Mouse (Mus musculus) left cerebral cortex, postnatal 10 days (tissue): Measurements from ENCODE around the gene Nxnl1. TPM values are rescaled to one million over a fixed set of nuclear protein-coding genes. Genes with fewer than 3 reads are reported as not detected.
"Not testable (repeated sequence)": the region's sequence is repeated elsewhere in the genome, so short reads cannot be mapped to it uniquely, and the experiment has no call there.

Source experiments
- DNase-seq, 2 experiments: peaks; one replicate each; pipeline ENCODE4 v3.0.0; 2021 to 2022; ENCODE audit warnings: low spot score in 2 of 2, mixed read lengths in 1 of 2; ENCODE audit errors: extremely low spot score in 1 of 2
- intact Hi-C: fragments of 180-260 bp; cut with DNase I; formaldehyde crosslinking; loops from one replicate; pipeline ENCODE4 v1.15.1; 2025
- total RNA-seq, 2 experiments: library from RNA; stranded (reverse); gene quantifications; 2 replicates each; pipeline ENCODE4 v1.2.3; 2021

Nxnl1 gene
- total RNA-seq, 2 experiments from 2014 or later = not detected

DNA sequence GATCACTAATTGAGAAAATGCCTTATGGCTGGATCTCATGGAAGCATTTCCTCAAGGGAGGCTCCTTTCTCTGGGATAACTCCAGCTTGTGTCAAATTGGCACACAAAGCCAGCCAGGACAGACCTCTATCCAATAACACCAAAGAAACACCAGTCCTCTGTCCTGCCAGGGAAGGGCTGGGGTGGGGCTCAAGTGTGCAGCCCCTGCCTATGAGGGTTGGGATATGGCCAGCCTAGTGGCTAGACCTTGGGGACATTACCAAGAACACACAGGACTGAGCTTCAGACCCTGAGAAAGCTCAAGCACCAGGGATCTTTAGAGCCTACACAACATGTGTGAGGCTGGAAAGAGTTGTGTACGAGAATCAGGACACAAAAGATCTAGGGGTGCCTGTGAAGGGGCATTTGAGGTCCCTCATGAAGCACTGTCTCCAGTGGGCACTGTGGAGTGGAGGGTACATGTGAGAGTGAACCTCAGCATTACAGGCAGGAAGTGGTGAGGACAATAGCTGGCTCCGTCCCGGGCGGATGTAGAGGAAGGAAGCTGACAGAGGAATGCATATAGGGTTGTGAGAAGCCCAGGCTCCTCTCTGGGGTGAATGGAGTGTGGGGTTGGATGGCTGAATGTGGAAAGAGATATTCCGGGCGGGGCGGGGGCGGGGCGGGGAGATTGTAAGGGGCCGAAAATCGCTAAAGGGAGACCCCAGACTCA, 37.9 kb downstream of the Nxnl1 start:
- no peak for DNase-seq
- intact Hi-C loops = no loop called here

DNA sequence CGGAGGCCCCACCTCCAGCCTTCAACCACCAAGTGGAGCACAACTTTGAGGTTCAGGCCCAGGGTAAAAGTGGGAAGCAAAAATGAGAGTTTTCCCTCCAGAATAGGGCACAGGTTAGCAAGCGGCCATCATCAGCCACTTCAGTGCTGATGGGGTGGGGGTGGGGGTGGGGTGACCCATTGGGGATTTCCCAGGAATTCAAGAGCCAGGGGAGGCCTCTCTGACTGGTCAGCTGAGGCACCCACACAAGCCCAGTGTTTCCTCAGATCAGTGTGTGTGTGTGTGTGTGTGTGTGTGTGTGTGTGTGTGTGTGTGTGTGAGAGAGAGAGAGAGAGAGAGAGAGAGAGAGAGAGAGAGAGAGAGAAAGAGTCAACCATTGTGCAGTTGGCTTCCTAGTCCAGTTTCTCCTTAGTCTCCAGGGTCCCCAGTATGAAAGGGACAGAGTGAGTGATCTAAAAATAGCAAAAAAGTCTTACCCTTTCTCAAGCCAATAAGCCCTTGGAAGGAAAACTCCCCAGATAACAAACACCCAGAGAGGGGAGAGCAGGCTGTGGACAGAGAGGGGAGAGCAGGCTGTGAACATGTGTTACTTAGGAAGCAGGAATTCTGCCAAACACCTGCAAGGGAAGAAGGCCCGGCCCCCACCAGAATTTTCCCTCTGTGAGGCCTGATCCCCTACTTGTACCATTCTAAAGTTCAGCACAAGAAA, 39.1 kb downstream of the Nxnl1 start:
- intact Hi-C loops = no loop called here
- DNase-seq = no peak

DNA sequence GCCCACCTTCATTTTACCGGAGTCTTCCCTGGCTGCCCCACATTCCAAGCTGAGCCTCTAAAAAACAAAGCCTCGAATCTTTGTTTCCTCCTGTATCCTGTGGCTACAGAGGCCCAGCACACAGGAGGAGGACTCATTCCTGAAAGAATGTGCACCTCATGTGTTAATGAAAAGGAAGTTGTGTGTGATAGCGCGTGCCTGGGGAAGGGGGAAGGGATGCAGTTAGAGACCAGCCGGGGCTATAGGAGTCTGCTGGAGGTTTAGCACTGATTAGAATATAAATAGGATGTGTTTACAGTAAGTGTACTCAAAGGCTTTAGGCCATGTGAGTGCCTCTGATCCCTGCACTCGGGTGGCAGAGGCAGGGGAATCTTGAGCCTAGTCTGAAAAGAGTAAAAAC, 40.1 kb downstream of the Nxnl1 start:
- no peak for DNase-seq
- intact Hi-C loops = no loop called here

DNA sequence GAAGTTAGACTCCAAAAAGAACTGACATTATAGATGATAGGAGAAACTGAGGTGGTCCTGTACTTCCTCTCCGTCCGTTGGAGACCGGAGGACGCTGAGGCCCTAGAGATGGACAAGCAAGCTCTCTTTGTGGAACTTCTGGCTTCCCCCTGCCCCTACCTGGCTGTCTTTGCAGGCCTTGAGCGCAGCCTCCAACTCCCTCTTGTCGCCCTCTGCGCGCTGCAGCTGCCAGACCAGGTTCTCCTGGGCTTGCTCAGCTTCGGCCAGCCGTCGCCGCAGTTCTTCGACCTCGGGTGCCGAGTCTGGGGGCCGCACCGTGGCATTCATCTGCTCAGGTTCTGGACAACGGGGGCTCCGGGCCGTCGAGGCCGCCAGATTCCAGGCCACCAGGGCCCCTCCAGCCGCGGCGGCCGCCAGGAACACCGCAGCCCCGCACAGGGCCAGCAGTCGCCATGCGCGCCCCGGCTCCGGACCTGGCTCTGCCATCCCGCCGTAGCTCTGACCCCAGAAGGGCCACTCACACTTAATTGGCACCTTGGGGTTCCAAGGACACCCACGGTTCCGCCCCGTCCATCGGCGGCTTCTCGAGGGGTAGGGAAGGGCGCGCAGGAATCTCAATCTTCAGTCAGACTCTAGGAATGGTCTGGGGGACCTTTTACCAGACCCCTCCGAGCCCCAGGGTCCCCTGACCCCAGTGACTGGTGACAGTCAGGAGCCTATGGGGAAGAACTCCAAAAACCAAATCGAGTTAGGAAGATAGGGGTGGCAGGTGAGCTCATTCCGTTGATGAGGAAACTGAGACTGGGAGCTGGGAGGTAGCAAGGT, 41.0 kb downstream of the Nxnl1 start, which contains the start of gene Ccdc194:
Gene Ccdc194 (minus strand): TSS at position 486 of the 825 bp plus-strand sequence.
- DNase-seq = no peak
- intact Hi-C loops = no loop called here

DNA sequence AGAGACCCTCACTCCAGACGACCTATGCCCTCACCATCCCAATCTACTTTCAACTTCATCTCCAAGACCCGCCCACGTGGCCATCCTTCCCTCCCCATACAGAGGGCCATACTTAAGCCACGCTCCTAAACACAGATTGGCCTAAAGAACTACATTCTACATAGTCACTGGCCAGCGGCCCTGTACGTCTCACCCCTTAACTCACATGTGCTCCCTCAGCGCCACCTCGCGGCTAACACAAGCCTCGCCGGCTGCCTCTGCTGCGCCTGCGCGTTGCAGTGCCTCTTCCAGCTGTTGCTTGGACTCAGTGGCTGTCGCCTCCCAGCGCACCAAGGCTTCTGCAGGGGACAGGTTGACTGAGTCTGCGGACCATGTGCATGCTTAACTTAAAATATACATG, 44.8 kb downstream of the Nxnl1 start:
- intact Hi-C loops = loop anchor here (2.0 kb wide), 1 partner anchor 27 kb away; no protein-coding TSS in a partner anchor
- DNase-seq = peak; percentile 80 to 94

DNA sequence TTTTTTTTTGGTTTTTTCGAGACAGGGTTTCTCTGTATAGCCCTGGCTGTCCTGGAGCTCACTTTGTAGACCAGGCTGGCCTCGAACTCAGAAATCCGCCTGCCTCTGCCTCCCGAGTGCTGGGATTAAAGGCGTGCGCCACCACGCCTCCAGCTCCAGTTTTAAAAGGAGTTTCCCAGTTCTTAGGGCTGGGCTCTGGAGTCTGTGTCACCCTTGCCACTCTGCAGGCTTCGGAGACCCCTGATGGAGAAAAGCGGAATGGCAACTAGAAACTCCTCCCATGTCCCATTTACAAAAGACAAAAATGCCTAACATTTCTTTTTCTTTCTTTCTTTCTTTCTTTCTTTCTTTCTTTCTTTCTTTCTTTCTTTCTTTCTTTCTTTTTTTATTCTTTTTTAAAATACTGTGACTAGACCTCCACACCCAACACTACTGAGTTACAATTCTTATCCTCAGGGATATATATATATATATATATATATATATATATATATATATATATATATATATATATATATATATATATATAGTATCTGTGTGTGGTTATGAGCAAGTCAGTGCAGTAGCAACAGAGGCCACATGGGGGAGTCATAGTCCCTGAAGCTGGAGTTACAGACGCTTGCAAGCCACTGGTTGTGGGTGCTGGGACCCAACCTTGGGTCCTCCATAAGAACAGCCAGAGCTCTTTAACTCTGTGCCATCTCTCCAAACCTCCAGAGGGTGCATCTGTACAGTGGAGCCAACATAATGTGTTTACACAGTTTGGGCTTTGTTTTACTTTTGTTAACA, 47.2 kb downstream of the Nxnl1 start:
- not testable (repeated sequence) for DNase-seq

DNA sequence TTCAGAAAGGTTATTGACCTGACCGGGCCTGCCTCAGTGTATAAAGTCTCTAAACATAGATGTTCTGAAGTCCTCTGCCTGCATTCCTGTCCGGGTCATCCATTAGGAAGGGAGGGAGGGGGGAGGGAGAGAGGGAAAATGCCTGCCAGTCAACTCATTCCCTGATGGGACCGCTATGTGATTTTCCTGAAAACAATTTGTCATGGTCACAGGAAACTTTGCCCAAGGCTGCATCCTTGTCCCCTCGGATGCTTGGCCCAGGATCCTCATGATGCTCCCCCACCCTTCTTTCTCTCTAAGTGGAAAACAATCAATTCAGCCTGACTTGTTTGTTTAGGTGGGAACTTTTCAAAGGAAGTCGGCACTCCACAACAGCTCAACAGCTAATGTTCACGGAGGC, 49.6 kb downstream of the Nxnl1 start:
- no peak for DNase-seq
- intact Hi-C loops = no loop called here

More for the DNA sequence above, 47.2 kb downstream of the Nxnl1 start:
- intact Hi-C loops = not testable (repeated sequence)

DNA sequence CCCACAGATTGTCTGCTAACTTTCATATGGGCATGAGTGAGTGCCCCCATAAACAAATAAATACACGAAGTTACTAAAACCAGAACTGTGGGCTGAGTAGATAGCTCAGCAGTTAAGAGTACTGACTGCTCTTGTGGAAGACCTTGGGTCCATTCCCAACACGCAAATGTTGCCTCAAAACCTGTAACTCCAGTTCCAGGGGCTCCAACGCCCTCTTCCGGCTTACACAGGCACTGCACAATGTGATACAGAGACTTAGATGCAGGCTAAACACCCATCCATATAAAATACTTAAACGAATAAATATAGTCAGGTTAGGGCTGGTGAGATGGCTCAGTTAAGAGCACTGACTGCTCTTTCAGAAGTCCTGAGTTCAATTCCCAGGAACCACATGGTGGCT, 51.4 kb downstream of the Nxnl1 start:
- intact Hi-C loops = no loop called here
- DNase-seq = no peak

DNA sequence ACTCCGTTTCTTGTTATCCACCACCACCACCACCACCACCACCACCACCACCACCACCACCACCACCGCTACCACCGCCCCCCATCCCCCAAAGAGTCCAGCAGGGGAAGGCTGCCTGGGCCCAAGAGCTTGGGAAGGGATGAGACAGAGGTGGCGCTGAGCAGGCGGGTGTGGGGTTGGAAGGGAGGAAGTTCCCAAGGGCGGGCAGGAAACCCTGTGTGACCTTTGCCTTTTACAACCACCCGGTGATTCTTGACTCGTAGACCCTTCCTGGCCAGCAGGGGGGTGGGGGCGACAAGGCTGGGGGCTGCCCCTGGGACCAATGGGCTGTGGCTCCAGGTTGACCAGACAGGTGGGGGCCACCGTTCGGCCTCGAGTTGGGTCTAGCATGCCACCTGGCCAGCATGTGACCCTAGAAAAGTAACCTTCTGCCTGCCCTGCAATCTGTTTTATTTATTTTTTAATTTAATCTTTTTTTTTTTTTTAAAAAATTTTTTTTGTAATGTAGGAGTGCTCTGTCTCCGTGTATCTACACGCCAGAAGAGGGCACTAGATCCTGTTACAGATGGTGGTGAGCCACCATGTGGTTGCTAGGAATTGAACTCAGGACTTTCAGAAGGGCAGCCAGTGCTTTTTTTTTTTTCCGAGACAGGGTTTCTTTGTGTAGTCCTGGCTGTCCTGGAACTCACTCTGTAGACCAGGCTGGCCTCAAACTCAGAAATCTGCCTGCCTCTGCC, 53.2 kb downstream of the Nxnl1 start:
- intact Hi-C loops = no loop called here
- no peak for DNase-seq

DNA sequence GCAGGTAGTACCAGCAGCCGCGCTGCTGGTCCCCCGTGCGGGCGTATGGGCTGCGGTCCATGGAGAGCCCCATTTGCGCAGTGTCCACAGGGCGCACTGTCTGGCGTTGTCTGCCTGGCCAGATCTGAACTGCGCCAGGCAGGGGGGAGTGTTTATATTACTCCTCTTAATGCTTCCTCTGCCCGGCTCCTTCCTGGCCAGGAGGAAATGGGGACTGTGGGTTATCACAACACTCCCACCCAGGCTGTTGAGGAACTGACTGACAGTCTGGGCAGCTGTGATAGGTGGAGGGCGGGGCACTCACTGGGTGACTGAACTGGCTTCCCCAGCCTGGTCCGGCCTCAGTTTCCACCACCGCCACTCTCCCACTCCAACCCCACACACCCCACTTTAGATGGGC, 54.8 kb downstream of the Nxnl1 start, which contains the start of gene Plvap:
Gene Plvap (minus strand): TSS at position 109 of the 400 bp plus-strand sequence.
- no peak for DNase-seq
- intact Hi-C loops = no loop called here

Other genes starting within 250 kb of the Nxnl1 start
- gene Use1, start 199.8 kb downstream of the Nxnl1 start, total RNA-seq = 100 to 1,000 TPM in 1 of 2 experiments, 10 to 100 TPM in 1; 97.6 to 103 TPM
- gene Ocel1, start 195.3 kb downstream of the Nxnl1 start, total RNA-seq = 10 to 100 TPM; 17.1 to 21.3 TPM
- gene Nr2f6, start 184.6 kb downstream of the Nxnl1 start, total RNA-seq = 10 to 100 TPM; 21.9 to 26.2 TPM
- 1 to 10 TPM; 5.0 to 5.9 TPM for gene Ushbp1, start 170.8 kb downstream of the Nxnl1 start, total RNA-seq
- gene Babam1, start 169.7 kb downstream of the Nxnl1 start, total RNA-seq = 10 to 100 TPM; 73.4 to 86.2 TPM
- gene Ankle1, start 160.6 kb downstream of the Nxnl1 start, total RNA-seq = 1 to 10 TPM in 1 of 2 experiments, under 1 TPM in 1; 0.79 to 1.2 TPM
- gene Abhd8, start 102.9 kb downstream of the Nxnl1 start, total RNA-seq = 100 to 1,000 TPM; 171 to 183 TPM
- gene Mrpl34, start 101.6 kb downstream of the Nxnl1 start, total RNA-seq = 10 to 100 TPM; 67.1 to 72.5 TPM
- 100 to 1,000 TPM; 120 to 127 TPM for gene Dda1, start 97.4 kb downstream of the Nxnl1 start, total RNA-seq
- 10 to 100 TPM; 67.7 to 71.5 TPM for gene Ano8, start 80.6 kb downstream of the Nxnl1 start, total RNA-seq
- 10 to 100 TPM; 29.0 to 29.2 TPM for gene Gtpbp3, start 78.5 kb downstream of the Nxnl1 start, total RNA-seq
- 1 to 10 TPM; 5.6 to 7.3 TPM for gene Plvap, start 54.8 kb downstream of the Nxnl1 start, total RNA-seq
- gene Ccdc194, start 40.9 kb downstream of the Nxnl1 start, total RNA-seq = not detected
- 1 to 10 TPM in 1 of 2 experiments, under 1 TPM in 1; 0.95 to 3.4 TPM for gene Bst2, start 29.1 kb downstream of the Nxnl1 start, total RNA-seq
- 10 to 100 TPM; 35.1 to 36.6 TPM for gene Mvb12a, start 23.7 kb downstream of the Nxnl1 start, total RNA-seq
- not detected for gene Tmem221, start 7.7 kb downstream of the Nxnl1 start, total RNA-seq
- 10 to 100 TPM; 69.5 to 73.6 TPM for gene Slc27a1, start 2.3 kb upstream of the Nxnl1 start, total RNA-seq
- gene Pgls, start 25.6 kb upstream of the Nxnl1 start, total RNA-seq = 10 to 100 TPM; 63.1 to 75.1 TPM
- 1 to 10 TPM; 3.4 to 3.5 TPM for gene Fam129c, start 31.0 kb upstream of the Nxnl1 start, total RNA-seq
- 10 to 100 TPM; 65.9 to 71.6 TPM for gene Colgalt1, start 44.4 kb upstream of the Nxnl1 start, total RNA-seq
- gene Unc13a, start 105.2 kb upstream of the Nxnl1 start, total RNA-seq = 100 to 1,000 TPM; 279 to 290 TPM
- gene Jak3, start 109.7 kb upstream of the Nxnl1 start, total RNA-seq = 1 to 10 TPM; 6.1 to 6.6 TPM
- gene Insl3, start 122.6 kb upstream of the Nxnl1 start, total RNA-seq = 1 to 10 TPM; 1.2 to 2.0 TPM
- under 1 TPM; 0.26 to 0.41 TPM for gene B3gnt3, start 135.2 kb upstream of the Nxnl1 start, total RNA-seq
- 100 to 1,000 TPM; 139 to 143 TPM for gene Fcho1, start 159.1 kb upstream of the Nxnl1 start, total RNA-seq